Mouse (Mus musculus): Measurements from ENCODE around the gene Prkci. TPM values are rescaled to one million over a fixed set of nuclear protein-coding genes. Genes with fewer than 3 reads are reported as not detected.

The Prkci gene
- polyA plus RNA-seq, 1 experiment from 2014 or later, result 5.0 TPM

GRCm38 (mm10) chr3:31100802-31101201 is 105.3 kb downstream of the Prkci start:
- H3K27me3 ChIP-seq, result no peaks in the 10 kb centered on the region
- WGBS (ENCODE audit: insufficient replicate concordance), result 80% methylated on average over 3 of the region's 3 CpGs
- H3K9me3 ChIP-seq (replicated peaks), result no peaks in the 10 kb centered on the region
- no peak overlapping the region for H3K9ac ChIP-seq
- no peak overlapping the region for H3K4me2 ChIP-seq
- H3K4me3 ChIP-seq (replicated peaks), result no peak overlapping the region
- ATAC-seq (ENCODE audit: low read depth), result no peak
- no peak overlapping the region for H3K27ac ChIP-seq
- H3K4me1 ChIP-seq (replicated peaks), result peaks cover 39% of the 10 kb centered on the region
- DNase-seq, result no peak
- no peaks in the 10 kb centered on the region for H3K36me3 ChIP-seq

Small RNA genes within 50 kb of the gene (microRNA-seq; reads per million reads assigned to microRNA genes)
- 1.5 reads per million for gene Mir7008

Other genes starting within 250 kb of the Prkci start
- gene Samd7, start 249.5 kb upstream of the Prkci start, polyA plus RNA-seq (2015; fragmentation: Nextera tagmentation; extraction: Ambion mirVana), result 0.06 and 0.09 TPM in 2 replicates
- gene Sec62, start 202.9 kb upstream of the Prkci start, polyA plus RNA-seq (2015; fragmentation: Nextera tagmentation; extraction: Ambion mirVana), result 56.5 and 68.1 TPM in 2 replicates
- gene Gpr160, start 139.8 kb upstream of the Prkci start, polyA plus RNA-seq (2015; fragmentation: Nextera tagmentation; extraction: Ambion mirVana), result 2.7 and 3.4 TPM in 2 replicates
- gene Phc3, start 26.3 kb upstream of the Prkci start, polyA plus RNA-seq (2015; fragmentation: Nextera tagmentation; extraction: Ambion mirVana), result 1.7 and 1.8 TPM in 2 replicates
- 4.9 and 5.8 TPM in 2 replicates for gene Skil, start 99.3 kb downstream of the Prkci start, polyA plus RNA-seq (2015; fragmentation: Nextera tagmentation; extraction: Ambion mirVana)
- 0.12 and 0.30 TPM in 2 replicates for gene Cldn11, start 154.2 kb downstream of the Prkci start, polyA plus RNA-seq (2015; fragmentation: Nextera tagmentation; extraction: Ambion mirVana)